Mouse (Mus musculus) gastrocnemius, adult 8-10 months (tissue): ENCODE data around the gene Efcab9. TPM values are rescaled to one million over a fixed set of nuclear protein-coding genes. Genes with fewer than 3 reads are reported as not detected.
"Not testable (repeated sequence)": the region's sequence is repeated elsewhere in the genome, so short reads cannot be mapped to it uniquely, and the experiment has no call there.

Source experiments
- DNase-seq, 2 experiments: peaks; one replicate each; pipeline ENCODE4 v3.0.0; 2022; ENCODE audit warnings: low spot score in 2 of 2
- total RNA-seq, 4 experiments: library from RNA; stranded (reverse); gene quantifications; 2 replicates each; pipeline ENCODE4 v1.2.4; 2022

The Efcab9 gene
- total RNA-seq, 4 experiments from 2014 or later, result 0.74 to 1.7 (median 1.3) TPM

DNA sequence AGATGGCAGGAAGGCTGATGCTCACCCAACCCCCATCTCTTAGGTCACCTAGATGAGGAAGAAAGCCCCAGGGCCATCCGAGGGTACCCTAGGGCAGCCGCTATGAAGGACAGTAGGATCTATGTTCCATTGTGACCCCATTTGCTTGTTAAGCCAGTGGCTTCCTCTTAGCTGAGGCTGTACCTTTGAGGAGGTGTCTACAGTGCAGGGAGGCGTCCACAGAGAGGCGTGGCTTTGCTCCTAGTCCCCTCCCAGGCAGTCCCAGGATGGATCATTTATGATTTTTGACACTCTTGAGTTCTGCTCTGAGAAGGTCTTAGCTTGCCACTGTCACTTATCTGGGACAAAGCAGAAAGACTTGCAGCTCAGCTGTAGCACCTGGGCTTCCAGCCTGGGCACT, 7.0 kb upstream of the Efcab9 start:
- DNase-seq, result no peak

DNA sequence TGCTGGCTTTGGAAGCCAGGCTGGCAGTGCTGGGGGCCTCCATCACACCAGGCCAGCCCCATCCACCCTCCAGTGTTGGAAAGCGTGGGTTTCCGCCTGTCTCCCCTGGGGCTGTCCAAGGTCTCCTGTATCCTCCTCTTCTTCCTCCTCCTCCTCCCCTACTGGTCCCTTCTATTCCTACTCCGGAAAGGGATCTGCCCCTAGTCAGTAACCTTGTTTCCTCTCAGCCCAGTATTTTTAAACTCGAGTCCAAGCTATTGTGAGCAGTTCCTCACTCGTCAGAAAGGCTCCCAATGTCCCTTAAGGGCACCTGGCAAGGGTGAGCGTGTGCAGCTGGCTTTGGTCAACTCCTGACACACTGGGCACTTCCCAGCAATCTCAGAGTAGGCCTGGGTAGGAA, 6.6 kb upstream of the Efcab9 start:
- no peak for DNase-seq

DNA sequence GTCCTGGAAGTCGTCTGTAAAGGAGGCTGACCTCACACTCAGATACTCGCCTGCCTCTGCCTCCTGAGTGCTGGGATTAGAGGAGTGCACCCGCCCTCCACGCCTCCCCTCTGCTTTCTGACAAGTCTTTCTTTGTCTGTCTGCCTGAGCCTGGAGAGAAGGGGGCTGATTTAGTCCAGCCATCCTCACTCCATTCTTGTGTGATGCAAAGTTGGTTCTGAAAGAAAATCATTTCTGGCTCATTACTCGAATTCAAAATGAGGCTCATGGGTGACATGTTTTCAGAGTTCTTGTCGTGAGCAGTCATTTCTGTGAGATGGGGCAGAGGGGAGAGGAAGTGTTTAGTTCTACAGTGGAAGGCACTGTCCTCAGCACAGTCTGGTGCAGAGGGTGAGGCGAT, 5.1 kb upstream of the Efcab9 start:
- no peak for DNase-seq

DNA sequence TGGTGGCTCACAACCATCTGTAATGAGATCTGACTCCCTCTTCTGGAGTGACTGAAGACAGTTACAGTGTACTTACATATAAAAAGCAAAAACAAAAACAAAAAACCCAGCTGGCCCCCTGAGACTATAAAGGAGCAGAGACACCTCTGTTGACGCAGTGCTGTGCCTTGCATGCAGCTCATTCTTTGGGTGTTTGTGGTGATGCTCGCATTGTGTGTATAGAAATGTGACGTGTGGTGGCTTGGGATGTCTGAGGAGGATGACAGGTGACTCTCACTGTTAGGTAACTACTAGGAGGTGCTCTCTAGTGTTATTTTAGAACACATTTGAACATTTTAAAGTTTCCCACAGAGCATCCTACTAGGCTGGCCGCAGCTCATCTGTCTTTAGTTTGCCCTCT, 3.8 kb upstream of the Efcab9 start:
- DNase-seq, result no peak

DNA sequence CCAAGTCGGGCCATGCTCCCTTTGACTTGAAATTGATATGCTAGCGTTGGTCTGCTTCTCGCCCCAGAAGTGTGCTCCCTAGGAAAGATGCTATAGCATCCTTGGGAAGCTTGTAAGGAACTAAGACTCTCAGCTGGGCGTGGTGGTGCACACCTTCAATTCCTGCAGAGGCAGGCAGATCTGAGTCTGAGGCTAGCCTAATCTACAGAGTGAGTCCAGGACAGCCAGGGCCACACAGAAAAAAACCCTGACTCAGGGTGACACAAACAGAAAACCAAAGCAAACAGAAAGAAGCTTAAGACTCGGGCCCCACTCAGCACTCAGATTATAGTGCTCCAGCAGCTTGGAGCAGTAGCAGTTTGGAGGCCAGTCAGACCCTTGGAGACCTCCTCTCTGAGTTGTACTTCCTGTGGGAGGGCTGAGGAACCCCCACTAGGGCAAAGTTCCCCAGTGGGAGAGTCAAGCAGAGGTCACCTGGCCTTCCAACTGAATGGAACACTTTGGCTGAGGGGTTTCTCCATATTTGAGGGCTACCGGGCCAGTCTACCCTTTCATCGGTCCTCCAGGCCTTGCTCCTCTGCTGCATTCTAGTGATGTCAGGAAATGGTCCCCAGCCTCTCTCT, 2.7 kb upstream of the Efcab9 start:
- DNase-seq, result no peak

DNA sequence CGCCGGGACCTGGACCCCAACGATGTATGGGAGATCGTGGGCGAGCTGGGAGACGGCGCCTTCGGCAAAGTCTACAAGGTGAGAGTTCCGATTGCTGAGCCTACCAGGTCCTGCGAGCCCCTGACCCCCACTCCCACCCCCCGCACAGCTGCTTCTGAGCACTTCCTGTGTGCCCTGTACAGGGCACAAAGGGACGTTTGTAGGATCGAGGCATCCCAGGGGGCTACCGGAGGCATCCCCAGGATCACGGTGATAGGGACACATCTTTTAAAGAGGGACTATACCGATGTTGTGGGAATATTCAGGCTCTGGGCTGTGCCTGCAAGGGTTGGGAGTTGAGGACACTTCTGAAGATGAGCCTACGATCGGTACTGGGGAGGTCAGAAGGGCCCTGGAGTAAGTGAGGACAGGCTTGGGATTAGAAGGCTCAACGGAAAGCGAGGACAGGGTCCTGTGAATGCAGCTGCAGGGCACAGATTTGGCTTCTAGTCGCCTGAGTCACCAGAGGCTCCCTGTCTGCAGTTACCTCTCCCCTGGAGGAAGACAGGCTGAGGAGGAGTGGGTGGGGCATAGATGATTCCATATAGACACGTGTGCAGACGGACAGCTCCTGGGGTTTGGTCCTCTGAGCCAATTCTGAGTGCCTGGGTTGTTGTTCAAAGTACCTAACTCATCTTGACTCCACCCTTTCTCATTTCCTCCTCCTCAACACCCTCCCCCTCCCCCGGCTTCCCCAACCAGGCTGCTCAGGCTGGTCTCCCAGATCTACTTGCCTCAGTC, 1.8 kb upstream of the Efcab9 start:
- no peak for DNase-seq

DNA sequence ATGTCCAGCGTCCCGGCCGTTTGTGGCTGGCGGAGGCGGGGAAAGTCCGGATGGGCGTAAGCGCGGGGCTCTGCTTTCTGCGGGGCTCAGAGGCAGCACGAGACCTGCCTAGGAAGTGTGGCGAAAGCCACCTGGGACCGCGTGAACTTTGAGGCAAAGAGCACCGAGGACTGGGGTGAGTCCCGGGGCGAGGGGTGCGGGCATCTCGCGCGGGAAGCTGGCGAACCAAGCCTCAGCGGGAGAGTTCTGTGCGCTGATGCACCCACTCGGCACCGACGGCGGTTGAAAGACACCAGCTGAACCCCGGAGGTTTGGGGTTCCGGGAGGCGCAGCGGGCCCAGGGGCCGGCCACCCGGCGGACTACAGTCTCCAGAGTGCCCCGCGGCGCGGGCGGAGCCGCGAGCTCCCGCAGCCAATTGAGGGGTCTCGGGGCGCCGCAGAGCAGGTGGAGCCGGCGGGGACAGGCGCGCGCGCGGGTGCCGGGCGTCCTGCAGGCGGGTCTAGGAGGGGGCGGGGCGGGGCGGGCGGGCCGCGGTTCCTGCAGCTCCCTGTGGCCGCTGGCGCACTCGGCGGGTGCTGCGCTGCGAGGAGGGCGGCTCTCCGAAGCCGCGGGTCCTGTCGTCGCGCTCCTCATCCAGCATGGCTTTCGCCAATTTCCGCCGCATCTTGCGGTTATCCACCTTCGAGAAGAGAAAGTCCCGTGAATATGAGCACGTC, 1.0 kb upstream of the Efcab9 start, which contains the start of gene Stk10:
Stk10 (plus strand) TSS at position 541 of the 717 bp plus-strand sequence.
- peak; percentile 80 to 88 for DNase-seq

DNA sequence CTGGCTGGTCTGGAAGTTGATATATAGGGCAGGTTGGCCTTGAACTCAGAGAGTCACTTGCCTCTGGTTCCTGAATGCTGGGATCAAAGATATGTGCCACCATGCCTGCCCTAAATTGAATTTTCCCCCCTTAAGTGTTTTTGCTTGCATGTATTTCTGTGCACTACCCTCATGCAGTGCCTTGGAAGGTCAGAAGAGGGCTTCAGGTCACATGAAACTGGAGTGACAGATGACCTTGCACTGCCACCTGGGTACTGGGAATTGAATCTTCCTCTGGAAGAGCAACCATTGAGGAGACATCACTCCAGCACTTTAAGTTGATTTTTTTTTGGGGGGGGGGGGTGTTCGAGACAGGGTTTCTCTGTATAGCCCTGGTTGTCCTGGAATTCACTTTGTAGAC, 1.7 kb downstream of the Efcab9 start:
- no peak for DNase-seq

DNA sequence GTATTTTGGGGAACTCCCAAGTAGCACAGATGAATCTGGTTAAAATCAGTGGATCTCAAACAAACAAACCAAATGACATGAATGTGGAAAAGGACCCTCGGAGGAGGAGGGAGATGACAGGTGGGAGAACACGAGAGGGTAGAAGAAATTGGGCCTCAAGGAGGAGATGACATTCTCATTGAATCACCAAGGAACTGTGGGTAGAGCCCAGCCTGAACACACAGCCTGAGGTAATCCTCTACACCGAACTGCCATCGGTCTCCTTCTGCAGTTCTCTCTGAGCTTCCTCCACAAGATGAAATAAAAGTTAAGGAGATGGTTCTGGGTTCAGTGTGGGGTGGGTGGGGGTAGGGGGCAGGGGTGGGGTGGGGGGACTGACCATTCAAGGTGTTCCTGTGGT, 4.9 kb downstream of the Efcab9 start:
- no peak for DNase-seq

DNA sequence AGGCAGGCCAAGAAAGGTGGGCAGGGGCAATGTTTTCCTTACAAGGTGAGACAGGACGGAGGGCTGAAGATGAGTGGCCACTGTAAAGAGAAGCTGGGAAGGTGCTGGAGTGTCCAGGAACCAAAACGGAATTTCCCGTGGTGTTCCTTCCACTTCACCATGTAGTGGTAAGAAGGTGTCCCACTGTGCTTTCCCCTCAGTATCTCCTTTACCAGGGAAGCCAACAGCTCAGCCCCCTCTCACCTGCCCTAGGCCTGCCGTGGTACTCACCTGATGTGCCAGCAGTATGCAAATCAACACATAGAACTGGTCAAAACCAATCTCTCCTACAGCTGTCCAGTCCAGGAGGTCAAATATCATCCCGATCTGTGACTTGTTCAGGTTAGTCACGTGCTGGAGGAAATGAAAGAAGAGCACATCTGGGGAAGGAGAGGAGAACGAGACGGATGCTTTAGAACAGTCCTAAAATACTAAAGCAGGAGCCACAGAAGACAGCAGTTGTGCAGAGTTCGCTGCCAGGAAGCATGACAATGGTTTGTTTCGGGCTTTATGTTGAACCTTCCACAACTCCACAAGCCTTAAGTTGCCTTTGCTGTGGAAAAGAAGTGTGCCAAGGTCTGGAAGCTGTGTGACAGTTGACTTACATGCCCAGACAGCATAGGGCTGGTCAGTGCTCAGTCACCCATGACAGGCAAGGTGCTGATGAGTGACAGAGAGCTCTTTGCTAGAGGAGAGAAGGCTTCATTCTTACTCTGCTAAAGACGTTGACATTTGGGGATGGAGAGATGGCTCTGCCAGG, 7.6 kb downstream of the Efcab9 start:
- DNase-seq, result no peak

DNA sequence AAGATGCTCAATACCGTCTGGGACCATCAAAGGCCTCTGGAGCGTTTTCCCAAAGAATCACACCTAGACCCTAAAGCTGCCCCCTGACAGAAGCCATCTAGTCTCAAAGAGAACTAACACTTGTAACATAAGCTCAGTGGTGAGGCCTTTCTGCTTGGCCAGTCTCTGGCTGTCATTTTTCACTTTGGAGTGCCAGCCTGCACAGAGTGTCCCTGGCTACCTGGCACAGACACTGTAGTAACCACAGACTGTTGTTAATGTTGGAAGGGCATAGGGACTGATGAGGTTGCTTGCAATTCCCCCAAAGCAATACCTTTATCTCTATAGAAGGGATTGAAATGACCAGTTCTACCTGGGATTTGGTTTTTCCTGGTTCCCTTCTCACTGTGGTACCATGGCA, 10.6 kb downstream of the Efcab9 start:
- no peak for DNase-seq

DNA sequence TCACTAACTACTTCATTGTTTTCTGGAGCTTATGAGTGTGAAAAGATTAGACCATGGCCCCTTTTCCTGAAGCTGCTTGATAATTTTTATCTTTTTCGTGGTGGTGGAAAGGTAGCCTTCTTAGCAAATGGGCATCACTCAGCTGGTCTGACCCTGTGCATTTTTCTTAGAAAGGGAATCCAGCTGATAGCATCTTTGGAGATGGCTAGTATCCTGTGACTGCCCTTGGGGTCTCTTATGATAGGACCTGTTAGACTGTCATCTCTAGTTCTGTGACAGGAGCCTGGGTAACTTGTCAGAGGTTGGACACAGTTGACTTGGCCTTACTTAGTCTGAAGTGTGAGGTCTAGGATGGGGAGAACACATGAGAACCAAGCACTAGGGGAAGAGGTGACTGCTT, 12.5 kb downstream of the Efcab9 start:
- no peak for DNase-seq

DNA sequence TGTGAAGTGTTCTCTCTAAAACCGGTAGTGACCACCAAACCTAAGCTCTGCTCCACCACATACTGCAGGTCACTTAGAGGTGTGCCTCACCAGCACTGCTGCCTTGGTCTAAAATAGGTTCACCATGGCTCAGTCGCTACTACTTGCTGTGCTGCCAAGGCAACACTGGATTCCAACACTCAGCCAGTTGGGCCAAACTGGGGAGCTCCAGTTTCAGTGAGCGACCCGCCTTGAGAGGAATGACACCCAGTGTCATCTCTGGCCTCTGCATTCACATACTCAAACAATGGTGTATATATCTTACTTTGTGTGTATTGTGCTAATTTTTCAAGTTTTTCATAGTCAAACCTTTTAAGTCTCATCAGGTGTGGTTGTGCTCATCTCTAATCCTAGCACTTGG, 13.1 kb downstream of the Efcab9 start:
- peak; percentile 57 to 68 for DNase-seq

DNA sequence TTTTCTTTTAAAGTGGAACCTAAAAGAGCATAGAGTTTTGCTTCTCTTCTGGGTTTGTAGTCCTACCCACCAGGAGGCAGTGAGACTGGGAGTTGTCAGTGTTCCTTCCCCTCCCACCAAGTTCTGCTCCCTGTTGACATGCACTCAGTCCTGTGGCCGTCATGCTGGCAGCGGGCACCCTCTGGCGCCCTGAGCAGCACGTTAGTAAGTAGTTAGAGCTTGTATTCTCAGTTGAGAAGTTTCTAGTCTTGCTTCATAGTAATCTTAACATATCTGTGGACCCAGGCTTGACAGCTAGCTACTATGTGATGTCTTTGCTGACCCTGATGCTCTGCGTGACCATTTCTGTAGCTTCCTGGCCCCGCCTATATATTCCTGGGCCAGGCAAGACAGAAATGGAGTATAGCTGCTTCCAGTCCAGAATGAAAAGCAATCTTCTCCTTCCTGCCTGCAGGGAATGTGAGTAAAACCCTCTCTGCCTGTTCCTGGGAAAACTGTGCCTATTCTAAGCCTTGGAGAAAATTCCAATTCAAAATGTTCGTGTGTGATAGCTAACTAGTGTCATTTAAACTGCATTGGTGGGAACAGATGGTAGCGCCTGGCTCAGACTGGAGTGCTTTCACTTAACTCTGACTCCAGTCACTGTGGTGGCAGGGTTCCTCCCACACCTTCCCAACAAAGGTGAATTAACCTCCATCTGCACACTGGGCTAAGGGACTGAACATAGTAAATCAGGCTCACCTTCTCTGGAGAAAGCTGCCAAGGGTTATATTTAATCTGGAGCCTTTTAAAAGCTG, 14.8 kb downstream of the Efcab9 start:
- no peak for DNase-seq

DNA sequence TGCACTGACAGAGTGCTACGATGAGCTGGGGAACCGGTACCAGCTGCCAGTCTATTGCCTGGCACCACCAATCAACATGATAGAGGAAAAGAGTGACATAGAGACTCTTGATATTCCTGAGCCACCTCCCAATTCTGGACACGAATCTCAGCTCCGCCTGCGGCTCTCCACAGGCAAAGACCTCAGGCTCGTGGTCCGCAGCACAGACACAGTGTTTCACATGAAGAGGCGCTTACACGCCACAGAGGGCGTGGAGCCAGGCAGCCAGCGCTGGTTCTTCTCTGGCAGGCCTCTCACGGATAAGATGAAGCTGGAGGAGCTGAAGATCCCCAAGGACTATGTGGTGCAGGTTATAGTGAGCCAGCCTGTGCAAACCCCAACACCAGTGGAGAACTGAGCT, 15.8 kb downstream of the Efcab9 start:
- no peak for DNase-seq

DNA sequence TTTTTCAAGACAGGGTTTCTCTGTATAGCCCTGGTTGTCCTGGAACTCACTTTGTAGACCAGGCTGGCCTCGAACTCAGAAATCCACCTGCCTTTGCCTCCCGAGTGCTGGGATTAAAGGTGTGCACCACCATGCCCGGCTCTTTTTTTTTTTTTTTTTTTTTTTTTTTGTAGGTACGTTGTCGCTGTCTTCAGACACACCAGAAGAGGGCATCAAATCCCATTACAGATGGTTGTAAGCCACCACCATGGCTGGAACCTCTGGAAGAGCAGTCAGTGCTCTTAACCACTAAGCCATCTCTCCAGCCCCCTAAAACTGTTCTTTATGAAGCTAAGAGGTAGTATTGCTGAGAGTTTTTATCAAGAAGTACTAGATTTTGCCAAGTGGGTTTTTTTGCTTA, 17.0 kb downstream of the Efcab9 start:
- DNase-seq, result not testable (repeated sequence)

DNA sequence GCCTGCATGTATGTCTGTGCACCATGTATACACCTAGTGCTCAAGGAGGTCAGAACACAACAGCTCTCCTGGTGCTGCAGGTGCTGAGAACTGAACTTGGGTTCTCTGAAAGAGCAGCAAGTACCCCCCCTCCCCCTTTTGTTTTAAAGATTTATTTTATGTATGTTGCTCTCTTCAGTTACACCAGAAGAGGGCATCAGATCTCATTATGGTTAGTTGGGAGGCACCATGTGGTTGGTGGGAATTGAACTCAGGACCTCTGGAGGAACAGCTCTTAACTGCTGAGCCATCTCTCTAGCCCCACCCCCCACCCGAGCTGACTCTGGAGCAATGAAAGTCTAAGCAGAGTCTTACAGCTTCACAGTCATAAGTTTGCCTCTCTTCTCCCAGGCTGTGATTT, 21.0 kb downstream of the Efcab9 start:
- DNase-seq, result no peak

DNA sequence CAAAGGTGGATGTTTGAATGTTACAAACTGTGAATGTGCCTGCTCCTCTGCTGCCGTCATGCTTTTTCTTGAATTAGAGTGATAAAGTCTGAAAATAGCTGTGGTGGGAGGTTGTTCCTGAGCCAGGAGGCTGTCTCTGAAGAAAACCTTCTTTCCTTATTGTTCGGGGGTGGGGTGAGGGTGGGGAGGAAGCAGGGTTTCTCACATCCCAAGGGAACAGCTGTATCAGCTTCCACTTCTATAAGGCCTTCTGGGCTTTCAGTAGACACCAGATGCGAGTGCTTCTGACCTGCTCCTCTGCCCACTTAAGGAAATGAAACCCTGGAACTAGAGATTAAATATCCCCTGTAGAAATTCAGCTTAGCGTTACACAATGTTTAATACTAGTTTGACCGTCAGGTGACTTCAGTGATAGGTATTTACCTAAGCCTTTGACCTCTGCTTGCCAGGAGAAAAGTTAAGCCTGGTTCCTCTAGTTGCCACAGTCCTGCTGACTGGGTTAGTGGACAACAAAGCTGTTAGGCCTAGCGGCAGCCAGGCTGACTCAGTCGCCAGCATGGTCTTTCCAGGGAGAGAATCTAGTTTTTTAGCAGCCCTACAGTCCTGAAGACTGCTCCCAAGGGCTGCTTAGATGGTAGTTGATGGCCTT, 26.7 kb downstream of the Efcab9 start:
- DNase-seq, result no peak

DNA sequence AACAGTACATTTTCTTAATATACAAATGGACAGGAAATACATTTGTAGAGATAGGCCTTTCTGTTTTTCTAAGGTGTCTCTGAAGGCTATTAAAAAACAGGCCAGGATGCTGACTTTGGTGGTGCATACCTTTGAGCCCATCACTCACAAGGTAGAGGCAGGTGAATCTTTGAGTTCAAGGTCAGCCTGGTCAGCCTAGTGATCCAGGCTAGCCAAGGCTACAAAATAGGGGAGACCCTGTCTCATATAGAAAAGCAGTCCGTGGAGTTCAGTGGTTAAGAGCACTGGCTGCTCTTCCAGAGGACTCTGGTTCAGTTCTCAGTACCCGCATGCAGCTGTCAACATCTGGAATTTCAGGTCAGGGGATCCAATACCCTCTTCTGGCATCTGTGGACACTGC, 28.2 kb downstream of the Efcab9 start:
- no peak for DNase-seq

DNA sequence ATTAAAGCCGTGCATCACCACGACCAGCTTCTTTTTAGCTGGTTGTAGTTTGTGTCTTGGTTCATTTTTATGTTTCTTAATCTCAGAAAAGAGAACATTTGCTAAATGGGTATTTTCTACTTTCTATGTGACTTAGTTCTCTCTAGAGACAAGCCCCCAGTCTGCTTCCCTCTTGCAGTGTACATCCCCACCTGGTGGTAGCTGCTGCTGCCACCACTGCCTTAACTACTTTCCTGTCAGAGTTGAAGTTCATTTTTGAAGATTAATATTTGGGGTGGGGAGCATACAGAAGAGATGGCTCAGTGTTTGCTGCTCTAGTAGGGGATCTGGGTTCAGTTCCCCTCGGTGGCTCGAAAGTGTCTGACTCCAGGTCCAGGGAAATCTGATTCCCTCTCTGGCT, 31.9 kb downstream of the Efcab9 start:
- DNase-seq, result no peak
